Mouse (Mus musculus) neural tube, embryonic 14.5 days (tissue): ENCODE results near the gene Ifit1. TPM values are rescaled to one million over a fixed set of nuclear protein-coding genes. Genes with fewer than 3 reads are reported as not detected.

Experiments used
- ATAC-seq: fragments of 200-750 bp; cut with Nextera tagmentation; 2 replicates; pipeline ENCODE4 v1.8.0; 2017; ENCODE audit warnings: low read depth, mild to moderate bottlenecking, moderate TSS enrichment, moderate library complexity
- H3K27ac ChIP-seq: fragments of 300-500 bp; sonication (generic); 2 replicates; pipeline ENCODE4 v1.5.1; 2014; ENCODE audit warnings: low read depth, mild to moderate bottlenecking, control low read depth, low read length, moderate library complexity, mixed read lengths
- H3K27me3 ChIP-seq: fragments of 300-500 bp; sonication (generic); 2 replicates; pipeline ENCODE4 v1.6.1; 2014; ENCODE audit warnings: low read length; ENCODE audit not compliant: control insufficient read depth, insufficient read depth
- H3K36me3 ChIP-seq: fragments of 300-500 bp; sonication (generic); 2 replicates; pipeline ENCODE4 v1.6.1; 2014; ENCODE audit warnings: low read length, mixed read lengths; ENCODE audit not compliant: control insufficient read depth, insufficient read depth
- H3K4me1 ChIP-seq: fragments of 300-500 bp; sonication (generic); 2 replicates; pipeline ENCODE4 v1.6.1; 2014; ENCODE audit warnings: low read length; ENCODE audit not compliant: control insufficient read depth, insufficient read depth
- H3K4me2 ChIP-seq: fragments of 300-500 bp; sonication (generic); 2 replicates; pipeline ENCODE4 v1.6.1; 2014; ENCODE audit warnings: mild to moderate bottlenecking, low read depth, low read length, control low read depth
- H3K4me3 ChIP-seq: fragments of 300-500 bp; sonication (generic); 2 replicates; pipeline ENCODE4 v1.5.1; 2014; ENCODE audit warnings: low read depth, low read length, control low read depth, mixed read lengths
- H3K9ac ChIP-seq: fragments of 300-500 bp; sonication (generic); replicated peaks from 2 replicates; pipeline ENCODE4 v1.6.1; 2014; ENCODE audit warnings: low read depth, mild to moderate bottlenecking, control low read depth, low read length, mixed read lengths
- H3K9me3 ChIP-seq: fragments of 300-500 bp; sonication (generic); 2 replicates; pipeline ENCODE4 v1.6.1; 2016; ENCODE audit warnings: low read length; ENCODE audit not compliant: control insufficient read depth
- WGBS: fragments of 180-500 bp; shearing (Covaris S2); extraction: QIAGEN DNeasy Blood & Tissue Kit; methylation state at CpG from one replicate; pipeline ENCODE4 v1.1.7; 2014; 5-methylcytosine and 5-hydroxymethylcytosine counted together
- polyA plus RNA-seq: library from polyadenylated mRNA; unstranded; fragments of >200 nt; fragmentation: Nextera tagmentation; extraction: Ambion mirVana; gene quantifications from 2 replicates; pipeline ENCODE4 v1.2.1, GENCODE M21; 2014

Gene Ifit1
- polyA plus RNA-seq, 1 experiment from 2014 or later, result 0.21 TPM

DNA sequence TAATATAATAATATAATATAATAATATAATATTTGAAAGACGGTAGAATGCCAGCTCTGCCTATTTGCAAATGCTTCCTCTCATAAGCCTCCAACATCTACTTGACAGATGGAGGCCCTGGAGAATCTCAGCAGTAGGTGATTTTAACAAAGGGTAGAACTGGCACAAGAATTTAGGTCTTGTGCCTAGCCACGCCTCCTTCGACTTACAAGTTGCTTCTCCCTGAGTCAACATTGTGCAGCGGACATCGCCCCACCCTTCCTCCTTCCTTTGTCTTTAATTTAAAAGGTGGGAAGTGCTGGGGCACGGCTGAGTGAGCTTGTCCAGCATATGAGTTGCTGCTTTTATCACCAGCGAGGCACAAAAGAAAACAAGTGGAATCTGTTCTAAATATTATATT, 32.8 kb downstream of the Ifit1 start:
- Histone ChIP-seq H3K27me3 (no peaks in the 10 kb centered on the region), H3K9me3 (no peaks in the 10 kb centered on the region), H3K36me3 (no peaks in the 10 kb centered on the region), H3K9ac (no peak overlapping the region), H3K4me2 (no peak overlapping the region), H3K4me1 (no peaks in the 10 kb centered on the region), H3K27ac (no peak overlapping the region), H3K4me3 (no peak overlapping the region)
- 69% methylated on average over 7 of the region's 7 CpGs for WGBS
- no peak for ATAC-seq

DNA sequence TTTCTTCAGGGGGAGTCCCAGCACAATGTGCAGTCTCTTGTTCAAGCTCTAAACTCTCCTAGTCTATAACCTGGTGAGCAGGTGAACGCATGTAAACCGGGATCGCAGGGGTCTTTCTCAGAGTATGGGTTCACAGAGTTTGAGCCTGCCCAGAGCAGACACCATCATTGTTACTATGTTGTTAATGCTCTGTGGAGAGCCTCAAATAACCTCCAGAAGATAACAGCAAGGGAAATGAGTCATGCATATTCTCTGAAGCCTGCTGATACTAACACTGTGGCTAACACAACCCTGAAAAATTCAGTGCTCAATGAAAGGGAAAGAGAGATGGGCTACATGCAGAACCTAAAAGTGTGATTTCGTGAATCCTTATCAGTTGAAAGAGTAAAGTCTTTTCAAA, 37.8 kb downstream of the Ifit1 start:
- Histone ChIP-seq H3K36me3 (no peaks in the 10 kb centered on the region), H3K9me3 (no peaks in the 10 kb centered on the region), H3K4me1 (no peaks in the 10 kb centered on the region), H3K4me2 (no peak overlapping the region), H3K4me3 (no peak overlapping the region), H3K9ac (no peak overlapping the region), H3K27me3 (no peaks in the 10 kb centered on the region), H3K27ac (no peak overlapping the region)
- WGBS, result 92% methylated on average over 4 of the region's 4 CpGs
- ATAC-seq, result no peak

DNA sequence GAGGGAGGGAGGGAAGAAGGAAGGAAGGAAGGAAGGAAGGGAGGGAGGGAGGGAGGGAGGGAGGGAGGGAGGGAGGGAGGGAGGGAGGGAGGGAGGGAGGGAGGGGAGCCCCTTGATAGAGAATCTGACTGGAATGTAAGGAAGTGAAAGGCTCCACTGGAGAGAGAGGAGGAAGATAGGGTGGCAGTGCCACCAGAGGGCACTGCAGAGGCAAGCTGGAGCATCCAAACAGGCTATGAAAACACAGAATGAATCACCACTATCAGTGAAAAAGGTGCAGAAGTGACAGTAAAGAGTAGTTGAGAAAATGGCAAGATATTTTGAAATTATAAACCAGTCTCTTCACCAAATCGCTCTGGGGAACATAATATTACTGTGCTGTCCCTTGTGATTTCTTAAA, 44.2 kb downstream of the Ifit1 start:
- ATAC-seq, result peak; percentile 65; the same call in 1 of the 2 replicates
- no peaks in the 10 kb centered on the region for H3K9me3 ChIP-seq
- no peak overlapping the region for H3K27ac ChIP-seq
- H3K36me3 ChIP-seq, result no peaks in the 10 kb centered on the region
- H3K4me2 ChIP-seq, result no peak overlapping the region
- no peaks in the 10 kb centered on the region for H3K27me3 ChIP-seq
- no peak overlapping the region for H3K4me3 ChIP-seq
- H3K4me1 ChIP-seq, result no peaks in the 10 kb centered on the region
- 65% methylated on average over 1 of the region's 1 CpGs for WGBS
- no peak overlapping the region for H3K9ac ChIP-seq

DNA sequence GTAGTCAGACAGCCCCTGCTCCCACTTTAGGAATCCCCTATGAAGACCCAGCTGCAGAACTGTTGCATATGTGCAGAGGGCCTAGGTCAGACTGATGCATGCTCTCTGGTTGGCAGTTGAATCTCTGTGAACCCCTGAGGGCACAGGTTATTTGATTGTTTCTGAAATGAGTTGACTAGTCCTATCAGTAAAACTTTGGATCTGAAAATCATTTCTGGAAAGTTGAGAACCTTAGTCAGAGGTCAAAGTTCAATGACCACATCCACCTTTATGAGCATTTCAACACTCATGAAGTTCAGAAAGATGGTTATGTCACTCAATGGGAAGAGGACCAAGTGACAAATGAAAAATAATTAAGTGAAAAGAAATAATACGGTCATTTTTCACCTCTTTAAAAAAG, 44.9 kb downstream of the Ifit1 start:
- H3K4me2 ChIP-seq, result no peak overlapping the region
- no peaks in the 10 kb centered on the region for H3K36me3 ChIP-seq
- no peak overlapping the region for H3K4me3 ChIP-seq
- no peaks in the 10 kb centered on the region for H3K27me3 ChIP-seq
- H3K9ac ChIP-seq, result no peak overlapping the region
- no peaks in the 10 kb centered on the region for H3K4me1 ChIP-seq
- no peak overlapping the region for H3K27ac ChIP-seq
- WGBS, result 98% methylated on average over 1 of the region's 1 CpGs
- no peaks in the 10 kb centered on the region for H3K9me3 ChIP-seq
- ATAC-seq, result no peak

DNA sequence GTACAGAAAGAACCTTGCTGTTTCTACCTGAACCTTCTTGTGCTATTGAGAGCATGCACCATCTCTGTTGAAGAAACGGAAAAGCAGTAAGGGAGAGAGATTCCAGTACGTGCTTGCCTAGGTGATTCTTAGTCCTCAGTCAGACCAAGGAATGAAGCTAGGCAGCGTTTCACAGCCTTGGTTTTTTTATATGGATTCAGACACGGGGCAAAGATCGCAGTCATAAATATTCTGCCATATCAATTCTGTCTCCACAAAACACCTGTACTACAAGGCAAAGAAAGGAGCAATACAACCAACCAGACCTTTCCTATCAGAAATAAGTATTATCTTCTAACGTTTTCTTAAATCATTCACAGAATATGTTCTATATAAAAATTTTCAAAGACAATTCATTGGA, 50.7 kb downstream of the Ifit1 start:
- no peak for ATAC-seq
- Histone ChIP-seq H3K27ac (no peak overlapping the region), H3K4me2 (no peak overlapping the region), H3K9me3 (no peaks in the 10 kb centered on the region), H3K4me3 (no peak overlapping the region), H3K9ac (no peak overlapping the region), H3K36me3 (no peaks in the 10 kb centered on the region), H3K4me1 (no peaks in the 10 kb centered on the region), H3K27me3 (no peaks in the 10 kb centered on the region)
- WGBS, result 87% methylated on average over 6 of the region's 6 CpGs

DNA sequence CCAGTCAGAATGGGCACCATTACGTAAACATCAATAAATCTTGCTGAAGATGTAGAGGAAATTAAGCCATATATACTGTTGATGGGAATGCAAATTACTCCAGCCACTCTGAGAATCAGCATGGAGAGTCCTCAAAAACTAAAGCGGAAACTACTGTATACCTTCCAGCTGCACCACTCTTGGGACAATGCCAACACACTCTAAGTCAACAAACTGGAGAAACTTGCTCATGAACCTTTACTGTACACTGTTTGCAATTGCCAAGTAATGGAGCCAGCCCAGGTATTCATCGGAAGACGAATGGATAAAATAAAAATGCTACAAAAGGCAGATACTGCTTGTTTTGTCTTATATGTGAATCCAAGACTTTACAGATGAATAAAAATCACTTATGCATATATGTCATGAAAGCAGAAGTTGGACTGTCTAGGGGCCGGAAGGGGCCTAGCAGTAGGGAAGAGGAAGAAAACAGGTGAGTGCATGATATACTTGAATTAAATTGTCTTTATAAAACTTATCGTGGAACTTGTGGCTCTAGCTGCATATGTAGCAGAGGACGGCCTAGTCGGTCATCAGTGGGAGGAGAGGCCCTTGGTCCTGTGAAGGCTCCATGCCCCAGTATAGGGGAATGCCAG, 55.8 kb downstream of the Ifit1 start:
- Histone ChIP-seq H3K4me3 (no peak overlapping the region), H3K4me1 (no peaks in the 10 kb centered on the region), H3K9ac (no peak overlapping the region), H3K36me3 (no peaks in the 10 kb centered on the region), H3K4me2 (no peak overlapping the region), H3K27ac (no peak overlapping the region), H3K27me3 (no peaks in the 10 kb centered on the region), H3K9me3 (no peaks in the 10 kb centered on the region)
- no peak for ATAC-seq
- WGBS, result 92% methylated on average over 8 of the region's 8 CpGs

DNA sequence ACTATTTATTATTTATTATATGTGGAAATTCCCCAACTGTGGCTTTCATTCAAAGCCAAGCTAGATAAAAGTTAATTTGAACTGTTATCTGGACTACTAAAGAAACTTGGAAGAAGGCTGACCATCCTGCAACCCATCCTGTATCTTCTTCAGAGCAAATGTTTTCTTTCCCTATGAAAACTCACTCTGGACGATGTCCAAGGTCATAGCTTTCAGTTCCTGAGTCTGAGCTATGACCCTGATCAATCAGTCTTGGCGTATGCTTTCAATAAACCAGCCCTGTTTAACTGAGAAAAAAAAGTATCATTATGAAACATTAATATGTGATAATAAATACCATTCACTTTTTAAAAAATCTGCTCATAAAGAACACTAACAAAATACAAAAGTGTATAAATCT, 56.8 kb downstream of the Ifit1 start:
- Histone ChIP-seq H3K9me3 (no peaks in the 10 kb centered on the region), H3K4me3 (no peak overlapping the region), H3K36me3 (no peaks in the 10 kb centered on the region), H3K27me3 (no peaks in the 10 kb centered on the region), H3K9ac (no peak overlapping the region), H3K27ac (no peak overlapping the region), H3K4me1 (no peaks in the 10 kb centered on the region), H3K4me2 (no peak overlapping the region)
- WGBS, result 79% methylated on average over 2 of the region's 2 CpGs
- ATAC-seq, result no peak

DNA sequence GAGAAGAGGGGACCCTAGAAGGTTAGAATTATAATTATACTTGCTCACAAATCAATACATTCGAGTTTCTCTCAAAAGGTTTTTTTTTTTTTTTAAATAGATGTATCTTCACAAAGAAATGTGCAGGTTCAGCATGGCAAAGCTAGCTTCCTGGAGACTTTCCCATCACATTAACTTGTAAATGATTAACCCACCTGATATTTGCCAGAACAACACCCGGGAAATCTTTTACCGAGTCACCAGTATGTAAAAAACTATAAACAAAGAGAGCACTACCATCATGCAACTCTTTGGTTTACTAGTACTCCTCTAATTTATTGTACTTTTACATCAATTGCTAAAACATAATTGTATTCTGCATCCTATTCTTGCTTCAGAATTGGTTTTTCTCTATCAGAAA, 57.8 kb downstream of the Ifit1 start:
- H3K4me2 ChIP-seq, result no peak overlapping the region
- WGBS, result 83% methylated on average over 3 of the region's 3 CpGs
- no peaks in the 10 kb centered on the region for H3K9me3 ChIP-seq
- H3K36me3 ChIP-seq, result no peaks in the 10 kb centered on the region
- H3K27me3 ChIP-seq, result no peaks in the 10 kb centered on the region
- H3K4me3 ChIP-seq, result no peak overlapping the region
- H3K9ac ChIP-seq, result no peak overlapping the region
- ATAC-seq, result no peak
- no peak overlapping the region for H3K27ac ChIP-seq
- no peaks in the 10 kb centered on the region for H3K4me1 ChIP-seq

DNA sequence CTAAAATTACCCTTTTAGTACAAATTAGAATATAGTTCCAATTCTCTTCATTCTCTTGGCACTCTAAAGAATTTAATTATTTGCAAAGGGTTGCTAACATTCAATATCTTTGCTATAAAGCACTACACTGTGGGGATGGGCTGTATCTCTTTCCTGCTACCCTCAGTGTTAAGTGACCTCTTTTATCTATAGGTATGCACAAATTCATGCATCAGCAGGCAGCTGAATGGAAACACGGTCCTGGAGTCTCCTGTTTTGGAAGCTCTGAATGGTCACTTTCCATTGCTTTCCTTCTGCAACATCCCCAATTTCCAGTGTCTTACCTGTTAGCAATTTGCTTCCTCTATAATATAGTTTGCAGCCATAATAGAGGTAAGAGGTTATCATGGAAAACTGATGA, 58.2 kb downstream of the Ifit1 start:
- Histone ChIP-seq H3K4me1 (no peaks in the 10 kb centered on the region), H3K27me3 (no peaks in the 10 kb centered on the region), H3K9me3 (no peaks in the 10 kb centered on the region), H3K27ac (no peak overlapping the region), H3K4me2 (no peak overlapping the region), H3K4me3 (no peak overlapping the region), H3K9ac (no peak overlapping the region), H3K36me3 (no peaks in the 10 kb centered on the region)
- no peak for ATAC-seq
- WGBS, result 76% methylated on average over 1 of the region's 1 CpGs
